Mouse (Mus musculus): Measurements from ENCODE around the gene Enpp5. TPM values are rescaled to one million over a fixed set of nuclear protein-coding genes. Genes with fewer than 3 reads are reported as not detected.
A peak's percentile ranks its signal among the peaks of the same experiment; 100 is the strongest.

The Enpp5 gene
- 6.1 and 6.5 TPM in 2 replicates for polyA plus RNA-seq (2016; fragmentation: Nextera tagmentation; extraction: Ambion mirVana)

GRCm38 (mm10) chr17:44078631-44079350, at the start of gene Enpp5:
Gene Enpp5, plus strand, starts transcription at chr17:44078813.
- DNase-seq (ENCODE audit: low spot score): peak; percentile 85
- Histone ChIP-seq H3K4me3 (peak within 1 kb of the TSS; percentile 80), H3K4me1 (peaks cover 11% of the 10 kb centered on the region), H3K9me3 (no peaks in the 10 kb centered on the region), H3K27me3 (replicated peaks; ENCODE audit: low read depth, poor library complexity, severe bottlenecking) (peaks cover 12% of the 10 kb centered on the region), H3K36me3 (replicated peaks) (no peaks in the 10 kb centered on the region), H3K27ac (replicated peaks) (peak within 1 kb of the TSS; percentile 71)
- WGBS: under 1% methylated on average over 31 of the region's 31 CpGs

GRCm38 (mm10) chr17:44029616-44030015, 49.0 kb upstream of the Enpp5 start:
- H3K4me1 ChIP-seq: peaks cover 16% of the 10 kb centered on the region
- DNase-seq (ENCODE audit: low spot score): no peak
- H3K27ac ChIP-seq (replicated peaks): no peak overlapping the region
- no peaks in the 10 kb centered on the region for H3K9me3 ChIP-seq
- H3K36me3 ChIP-seq (replicated peaks): no peaks in the 10 kb centered on the region
- WGBS: 86% methylated on average over 5 of the region's 5 CpGs
- no peak overlapping the region for H3K4me3 ChIP-seq
- H3K27me3 ChIP-seq (replicated peaks; ENCODE audit: low read depth, poor library complexity, severe bottlenecking): no peaks in the 10 kb centered on the region

- H3K9me3 ChIP-seq: no peaks in the 10 kb centered on the region
- peaks cover 13% of the 10 kb centered on the region for H3K4me1 ChIP-seq
- H3K4me3 ChIP-seq: no peak overlapping the region
- H3K27ac ChIP-seq (replicated peaks): no peak overlapping the region
- no peak for DNase-seq (ENCODE audit: low spot score)
- H3K36me3 ChIP-seq (replicated peaks): no peaks in the 10 kb centered on the region
- WGBS: 36% methylated on average over 3 of the region's 3 CpGs
- no peaks in the 10 kb centered on the region for H3K27me3 ChIP-seq (replicated peaks; ENCODE audit: low read depth, poor library complexity, severe bottlenecking)
Observed at GRCm38 (mm10) chr17:44030776-44031587, 47.6 kb upstream of the Enpp5 start.

GRCm38 (mm10) chr17:44035005-44035404, 43.6 kb upstream of the Enpp5 start:
- Histone ChIP-seq H3K27me3 (replicated peaks; ENCODE audit: low read depth, poor library complexity, severe bottlenecking) (no peaks in the 10 kb centered on the region), H3K27ac (replicated peaks) (no peak overlapping the region), H3K4me1 (0 out of 2 replicates have a peak, but pooled peaks cover 5% of the 10 kb centered on the region), H3K36me3 (replicated peaks) (no peaks in the 10 kb centered on the region), H3K4me3 (no peak overlapping the region), H3K9me3 (no peaks in the 10 kb centered on the region)
- 87% methylated on average over 1 of the region's 1 CpGs for WGBS
- DNase-seq (ENCODE audit: low spot score): no peak

GRCm38 (mm10) chr17:44038656-44039055, 40.0 kb upstream of the Enpp5 start:
- Histone ChIP-seq H3K27me3 (replicated peaks; ENCODE audit: low read depth, poor library complexity, severe bottlenecking) (no peaks in the 10 kb centered on the region), H3K36me3 (replicated peaks) (no peaks in the 10 kb centered on the region), H3K27ac (replicated peaks) (no peak overlapping the region), H3K9me3 (no peaks in the 10 kb centered on the region), H3K4me3 (no peak overlapping the region), H3K4me1 (no peaks in the 10 kb centered on the region)
- 64% methylated on average over 9 of the region's 9 CpGs for WGBS
- DNase-seq (ENCODE audit: low spot score): peak; percentile 35

- WGBS: 95% methylated on average over 2 of the region's 2 CpGs
- Histone ChIP-seq H3K9me3 (no peaks in the 10 kb centered on the region), H3K36me3 (replicated peaks) (no peaks in the 10 kb centered on the region), H3K27ac (replicated peaks) (no peak overlapping the region), H3K27me3 (replicated peaks; ENCODE audit: low read depth, poor library complexity, severe bottlenecking) (no peaks in the 10 kb centered on the region), H3K4me1 (no peaks in the 10 kb centered on the region), H3K4me3 (no peak overlapping the region)
- no peak for DNase-seq (ENCODE audit: low spot score)
Observed at GRCm38 (mm10) chr17:44040449-44040848, 38.2 kb upstream of the Enpp5 start.

GRCm38 (mm10) chr17:44042301-44042700, 36.3 kb upstream of the Enpp5 start:
- no peaks in the 10 kb centered on the region for H3K9me3 ChIP-seq
- DNase-seq (ENCODE audit: low spot score): no peak
- H3K4me1 ChIP-seq: no peaks in the 10 kb centered on the region
- no peak overlapping the region for H3K27ac ChIP-seq (replicated peaks)
- H3K27me3 ChIP-seq (replicated peaks; ENCODE audit: low read depth, poor library complexity, severe bottlenecking): no peaks in the 10 kb centered on the region
- no peaks in the 10 kb centered on the region for H3K36me3 ChIP-seq (replicated peaks)
- no peak overlapping the region for H3K4me3 ChIP-seq
- 83% methylated on average over 2 of the region's 2 CpGs for WGBS

- H3K4me3 ChIP-seq: no peak overlapping the region
- H3K27ac ChIP-seq (replicated peaks): no peak overlapping the region
- no peak for DNase-seq (ENCODE audit: low spot score)
- H3K27me3 ChIP-seq (replicated peaks; ENCODE audit: low read depth, poor library complexity, severe bottlenecking): no peaks in the 10 kb centered on the region
- no peaks in the 10 kb centered on the region for H3K4me1 ChIP-seq
- 91% methylated on average over 8 of the region's 8 CpGs for WGBS
- no peaks in the 10 kb centered on the region for H3K36me3 ChIP-seq (replicated peaks)
- H3K9me3 ChIP-seq: no peaks in the 10 kb centered on the region
Observed at GRCm38 (mm10) chr17:44042861-44043260, 35.8 kb upstream of the Enpp5 start.

- Histone ChIP-seq H3K4me1 (no peaks in the 10 kb centered on the region), H3K27me3 (replicated peaks; ENCODE audit: low read depth, poor library complexity, severe bottlenecking) (no peaks in the 10 kb centered on the region), H3K9me3 (no peaks in the 10 kb centered on the region), H3K27ac (replicated peaks) (no peak overlapping the region), H3K4me3 (no peak overlapping the region), H3K36me3 (replicated peaks) (no peaks in the 10 kb centered on the region)
- WGBS: 69% methylated on average over 4 of the region's 4 CpGs
- DNase-seq (ENCODE audit: low spot score): no peak
Observed at GRCm38 (mm10) chr17:44053427-44053826, 25.2 kb upstream of the Enpp5 start.

- no peaks in the 10 kb centered on the region for H3K4me1 ChIP-seq
- H3K36me3 ChIP-seq (replicated peaks): no peaks in the 10 kb centered on the region
- 86% methylated on average over 1 of the region's 1 CpGs for WGBS
- no peak for DNase-seq (ENCODE audit: low spot score)
- no peaks in the 10 kb centered on the region for H3K27me3 ChIP-seq (replicated peaks; ENCODE audit: low read depth, poor library complexity, severe bottlenecking)
- H3K27ac ChIP-seq (replicated peaks): no peak overlapping the region
- no peaks in the 10 kb centered on the region for H3K9me3 ChIP-seq
- no peak overlapping the region for H3K4me3 ChIP-seq
Observed at GRCm38 (mm10) chr17:44057123-44057522, 21.5 kb upstream of the Enpp5 start.

- Histone ChIP-seq H3K4me1 (no peaks in the 10 kb centered on the region), H3K36me3 (replicated peaks) (no peaks in the 10 kb centered on the region), H3K27ac (replicated peaks) (no peak overlapping the region), H3K27me3 (replicated peaks; ENCODE audit: low read depth, poor library complexity, severe bottlenecking) (no peaks in the 10 kb centered on the region), H3K9me3 (no peaks in the 10 kb centered on the region), H3K4me3 (no peak overlapping the region)
- no peak for DNase-seq (ENCODE audit: low spot score)
Observed at GRCm38 (mm10) chr17:44058145-44058544, 20.5 kb upstream of the Enpp5 start.

- Histone ChIP-seq H3K36me3 (replicated peaks) (no peaks in the 10 kb centered on the region), H3K9me3 (no peaks in the 10 kb centered on the region), H3K4me1 (no peaks in the 10 kb centered on the region), H3K27ac (replicated peaks) (no peak overlapping the region), H3K27me3 (replicated peaks; ENCODE audit: low read depth, poor library complexity, severe bottlenecking) (no peaks in the 10 kb centered on the region), H3K4me3 (no peak overlapping the region)
- WGBS: 100% methylated on average over 1 of the region's 1 CpGs
- no peak for DNase-seq (ENCODE audit: low spot score)
Observed at GRCm38 (mm10) chr17:44060781-44061180, 17.8 kb upstream of the Enpp5 start.

All from embryonic facial prominence, embryonic 10.5 days (tissue).